13 mouse cellular contexts compared by ENCODE assay signal in genomic region chr2:51374636-51375035, GRCm38 (mm10).
"Had no signal": no experiment of that assay in that cellular context is flagged by ENCODE, and none has a peak within 500 bp of the region (broad histone marks: within the 10 kb centered on the region; RNA-seq: fewer than 3 reads in every experiment).

No protein-coding gene starts in this region.

- DNase-seq: gastrocnemius, postnatal 10 days; gastrocnemius, postnatal 25 days; heart, adult 18-20 months; heart, postnatal 10 days; heart, postnatal 4 days; kidney, adult 18-20 months; kidney, adult 8-10 months; kidney, postnatal 10 days; kidney, postnatal 25 days; kidney, postnatal 4 days; liver; liver, embryonic 13.5 days; liver, postnatal 0 days had no signal
